Mouse (Mus musculus) embryo, embryonic 9.5 days (tissue): ENCODE measurements at regions not wholly inside any gene's neighbourhood (a gene's known extent, or its start where the extent isn't known, plus 50 kb on each side); places are given as distances from the start of the nearest gene placed in this dataset.

Source experiments
- DNase-seq: peaks from one replicate; pipeline ENCODE4 v3.0.0-alpha.2; 2017; ENCODE audit errors: extremely low spot score

DNA sequence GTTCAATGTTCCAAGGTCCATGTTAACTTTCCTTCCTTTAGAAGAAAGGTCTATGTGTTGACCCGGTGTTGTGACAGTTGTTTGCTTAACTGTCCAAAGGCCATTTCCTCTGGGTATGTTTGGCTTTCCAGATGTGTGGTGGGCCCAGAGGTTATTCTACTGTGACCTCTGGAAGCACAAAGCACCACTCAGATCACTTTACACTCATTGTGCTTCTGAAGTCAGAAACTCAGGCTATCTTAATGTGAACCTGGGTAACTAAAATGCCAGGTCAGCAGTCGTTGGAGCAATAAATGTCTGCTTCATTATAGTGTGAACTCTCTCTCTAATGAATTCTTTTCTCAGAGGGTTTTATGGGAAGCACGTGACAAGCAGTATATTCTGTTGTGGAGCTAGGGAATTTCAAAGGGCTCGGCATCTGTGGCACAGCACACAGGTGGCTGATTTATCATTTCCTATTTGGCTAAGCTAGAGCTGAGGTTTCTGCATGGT, 68.5 kb upstream of the Klf12 start:
- DNase-seq = peak; percentile 58

DNA sequence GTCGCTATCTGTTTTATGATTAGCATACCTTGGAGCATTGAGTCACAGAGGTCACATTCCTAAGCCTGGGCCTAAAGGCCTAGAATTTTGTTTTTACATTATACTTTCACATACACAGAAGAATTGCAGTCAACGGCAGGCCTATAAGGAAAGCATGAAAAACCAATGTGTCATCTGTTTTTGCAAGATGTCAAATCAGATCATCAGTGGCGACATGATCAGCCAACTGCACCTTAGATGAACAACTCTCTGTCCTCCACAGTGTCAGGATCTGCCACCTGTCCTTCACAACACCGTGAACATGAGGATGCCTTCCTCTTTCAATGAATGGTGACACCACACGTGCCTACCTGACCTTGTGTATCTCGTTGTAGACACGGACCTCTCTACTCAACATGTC, 66.5 kb upstream of the Klf12 start:
- DNase-seq = no peak

DNA sequence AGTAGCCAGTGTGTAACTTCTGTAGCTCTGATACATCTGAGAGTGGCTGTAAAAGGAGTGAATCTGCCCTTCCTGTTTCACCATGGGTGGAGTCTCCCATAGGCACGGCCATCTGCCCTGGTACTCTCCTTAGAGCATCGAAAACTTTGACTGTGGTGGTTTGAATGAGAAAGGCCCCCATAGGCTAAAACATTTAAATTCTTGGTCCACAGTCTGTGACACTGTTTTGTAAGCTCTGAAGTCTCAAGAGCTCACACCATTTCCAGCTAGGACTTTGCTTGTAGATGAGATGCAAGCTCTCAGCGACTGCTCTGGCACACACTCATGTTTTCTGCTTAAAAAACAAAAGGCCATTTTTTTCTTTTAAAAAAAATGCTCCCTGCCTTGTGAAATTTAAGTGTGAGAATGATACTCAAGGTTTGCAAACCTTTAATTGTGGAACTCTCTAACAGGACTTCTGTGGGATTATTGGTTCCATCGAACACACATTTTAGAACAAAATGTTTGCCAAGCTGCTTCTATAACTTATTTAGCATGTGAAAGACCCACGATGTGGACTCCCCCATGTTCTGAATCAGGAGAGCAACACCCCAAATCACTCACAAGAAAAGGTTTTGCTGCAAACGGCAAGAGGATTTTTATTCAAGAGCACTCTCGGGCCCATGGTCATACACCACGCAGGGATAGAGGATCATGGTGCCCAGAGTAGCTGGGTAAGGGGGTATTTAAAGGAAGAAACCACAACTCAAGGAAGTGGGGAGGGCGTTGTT, 65.7 kb upstream of the Klf12 start:
- DNase-seq = no peak

DNA sequence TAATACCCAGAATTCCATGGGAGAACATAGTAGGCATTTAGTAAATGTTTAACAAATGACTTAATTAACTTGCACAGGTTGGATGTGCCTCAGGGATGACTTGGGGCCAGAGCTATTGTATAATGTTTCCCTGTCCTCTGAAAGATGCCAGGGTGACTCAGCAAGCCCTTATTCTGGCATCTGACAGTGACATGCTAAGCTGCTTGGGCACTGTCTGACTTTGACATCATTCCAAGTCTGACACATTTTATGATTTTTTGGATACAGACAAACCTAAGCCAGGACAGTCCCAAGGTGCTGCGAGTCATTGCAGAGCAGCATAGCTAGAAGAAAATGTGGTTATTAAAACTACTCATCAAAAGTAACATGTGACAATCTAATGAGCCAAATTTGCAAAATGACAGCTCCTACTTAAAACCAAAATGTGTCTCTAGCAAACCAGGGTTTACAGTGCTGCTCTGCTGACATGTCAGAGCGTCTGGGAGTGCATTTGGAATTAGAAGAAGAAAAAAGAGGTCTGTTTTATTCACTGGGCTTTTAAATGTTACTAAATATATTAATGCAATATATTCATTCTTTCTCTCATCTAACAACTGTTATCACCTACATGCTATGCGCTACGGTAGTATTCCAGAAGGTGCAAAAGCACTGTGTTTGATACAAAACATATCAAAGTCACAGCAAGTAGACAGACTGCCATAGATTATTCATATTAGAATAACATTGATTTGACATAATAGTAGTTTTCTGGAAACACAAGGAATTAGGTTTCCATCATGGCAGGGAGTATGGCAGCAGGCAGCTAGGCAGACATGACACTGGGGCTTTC, 64.1 kb upstream of the Klf12 start:
- DNase-seq = no peak

DNA sequence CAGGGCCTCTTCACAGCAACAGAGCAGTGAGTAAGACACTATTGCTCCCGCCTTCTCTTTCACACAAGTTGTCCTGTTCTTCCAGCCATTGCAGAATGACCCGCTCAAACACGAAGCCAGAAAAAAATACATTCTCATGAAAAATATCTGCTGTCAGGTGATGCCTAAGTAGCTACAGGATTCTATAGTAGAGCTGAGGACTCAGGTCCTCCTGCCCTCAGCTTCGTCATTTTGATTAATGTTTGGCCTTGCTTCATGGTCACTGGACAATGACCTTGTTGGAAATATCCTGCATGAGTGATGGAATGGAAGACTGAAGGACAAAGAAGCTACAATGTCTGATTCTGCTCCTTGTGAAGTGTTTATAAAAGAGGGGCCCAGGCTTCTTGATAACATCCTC, 52.4 kb upstream of the Klf12 start:
- DNase-seq = no peak
